Mouse (Mus musculus) spleen, adult 2 months (tissue): Measurements from ENCODE around the gene Trnp1.

Experiments used
- CTCF ChIP-seq: fragments of 200-500 bp; IDR thresholded peaks from 2 replicates; pipeline ENCODE4 v1.5.1; 2011; ENCODE audit warnings: mild to moderate bottlenecking, inconsistent platforms; ENCODE audit not compliant: insufficient read depth, insufficient read length, insufficient replicate concordance; ENCODE audit errors: extremely low read depth
- POLR2A ChIP-seq: fragments of 200-500 bp; IDR thresholded peaks from 2 replicates; pipeline ENCODE4 v1.6.1; 2011; ENCODE audit warnings: low read depth, low read length, inconsistent platforms

DNA sequence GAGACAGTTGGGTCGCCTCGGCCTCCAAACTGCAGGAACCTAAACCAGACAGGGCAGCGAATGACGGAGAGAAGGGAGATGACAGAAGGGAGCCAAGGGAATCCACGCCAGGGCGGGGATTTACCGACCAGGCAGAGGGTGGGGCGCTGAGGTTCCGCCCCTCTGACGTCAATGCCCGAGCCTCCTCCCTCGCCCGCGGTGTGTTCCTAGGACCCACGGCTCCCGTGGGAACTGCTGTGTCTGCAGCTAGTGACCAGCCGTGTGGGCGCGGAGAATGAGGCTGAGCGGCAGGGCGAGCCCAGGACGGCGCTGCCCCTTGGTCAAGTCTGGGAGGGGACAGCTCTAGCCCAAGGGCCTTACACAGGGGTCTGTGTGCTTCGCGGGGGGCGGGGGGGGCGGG lies 30.3 kb downstream of the Trnp1 start:
- TF ChIP-seq POLR2A (no peak), CTCF (no peak)
